Mouse (Mus musculus) midbrain, embryonic 16.5 days (tissue): ENCODE results near the gene Pfn3. TPM values are rescaled to one million over a fixed set of nuclear protein-coding genes. Genes with fewer than 3 reads are reported as not detected.
A peak's percentile ranks its signal among the peaks of the same experiment; 100 is the strongest.

Experiments
- ATAC-seq: fragments of 200-750 bp; cut with Nextera tagmentation; 2 replicates; pipeline ENCODE4 v1.8.0; 2017; ENCODE audit warnings: moderate TSS enrichment
- H3K27ac ChIP-seq: fragments of 300-500 bp; sonication (generic); 2 replicates; pipeline ENCODE4 v1.5.1; 2014; ENCODE audit warnings: mild to moderate bottlenecking, low read length, mixed read lengths
- H3K27me3 ChIP-seq: fragments of 300-500 bp; sonication (generic); 2 replicates; pipeline ENCODE4 v1.6.1; 2014; ENCODE audit warnings: low read depth, low read length, mixed read lengths; ENCODE audit not compliant: control insufficient read depth, insufficient read depth
- H3K36me3 ChIP-seq: fragments of 300-500 bp; sonication (generic); 2 replicates; pipeline ENCODE4 v1.6.1; 2014; ENCODE audit warnings: mild to moderate bottlenecking, low read length, moderate library complexity, mixed read lengths; ENCODE audit not compliant: control insufficient read depth, insufficient read depth
- H3K4me1 ChIP-seq: fragments of 300-500 bp; sonication (generic); 2 replicates; pipeline ENCODE4 v1.6.1; 2014; ENCODE audit warnings: mild to moderate bottlenecking, low read length, mixed read lengths; ENCODE audit not compliant: control insufficient read depth, insufficient read depth
- H3K4me2 ChIP-seq: fragments of 300-500 bp; sonication (generic); 2 replicates; pipeline ENCODE4 v1.6.1; 2014; ENCODE audit warnings: mild to moderate bottlenecking, low read length, mixed read lengths
- H3K4me3 ChIP-seq: fragments of 300-500 bp; sonication (generic); 2 replicates; pipeline ENCODE4 v1.5.1; 2014; ENCODE audit warnings: low read depth, mild to moderate bottlenecking, low read length, moderate library complexity, mixed read lengths
- H3K9ac ChIP-seq: fragments of 300-500 bp; sonication (generic); 2 replicates; pipeline ENCODE4 v1.6.1; 2014; ENCODE audit warnings: low read depth, low read length, mixed read lengths
- H3K9me3 ChIP-seq: fragments of 300-500 bp; sonication (generic); replicated peaks from 2 replicates; pipeline ENCODE4 v1.6.1; 2014; ENCODE audit warnings: mild to moderate bottlenecking, low read length, mixed read lengths; ENCODE audit not compliant: control insufficient read depth, poor library complexity, severe bottlenecking
- WGBS: fragments of 180-500 bp; shearing (Covaris S2); extraction: QIAGEN DNeasy Blood & Tissue Kit; methylation state at CpG from one replicate; pipeline ENCODE4 v1.1.7; 2014; 5-methylcytosine and 5-hydroxymethylcytosine counted together
- polyA plus RNA-seq: library from polyadenylated mRNA; unstranded; fragments of >200 nt; fragmentation: Nextera tagmentation; extraction: Ambion mirVana; gene quantifications from 2 replicates; pipeline ENCODE4 v1.2.1, GENCODE M21; 2015

Gene Pfn3
- polyA plus RNA-seq, 1 experiment from 2014 or later: 0.98 TPM

DNA sequence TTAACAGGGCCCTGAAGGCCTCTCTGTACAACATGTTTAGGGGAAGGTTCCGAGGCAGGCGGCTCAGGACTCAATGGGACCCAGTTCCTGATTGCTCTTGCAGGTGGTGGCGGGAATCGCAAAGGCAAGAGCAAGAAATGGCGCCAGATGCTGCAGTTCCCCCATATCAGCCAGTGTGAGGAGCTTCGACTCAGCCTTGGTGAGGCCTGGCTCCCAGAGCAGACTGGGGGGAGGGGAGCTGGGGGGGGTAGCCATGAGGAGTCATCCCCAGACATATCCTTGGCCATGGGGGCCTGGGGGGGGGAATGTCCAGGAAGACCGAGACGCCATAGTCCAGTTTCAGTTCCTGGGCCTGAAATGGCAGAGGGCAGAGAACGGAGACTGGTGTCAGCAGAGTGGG, 34.2 kb upstream of the Pfn3 start:
- Histone ChIP-seq H3K27me3 (no peaks in the 10 kb centered on the region), H3K4me3 (no peak overlapping the region), H3K36me3 (peaks cover 26% of the 10 kb centered on the region), H3K4me1 (peaks cover 19% of the 10 kb centered on the region), H3K9me3 (no peaks in the 10 kb centered on the region), H3K4me2 (no peak overlapping the region), H3K9ac (no peak overlapping the region), H3K27ac (no peak overlapping the region)
- ATAC-seq: no peak
- 96% methylated on average over 9 of the region's 9 CpGs for WGBS

DNA sequence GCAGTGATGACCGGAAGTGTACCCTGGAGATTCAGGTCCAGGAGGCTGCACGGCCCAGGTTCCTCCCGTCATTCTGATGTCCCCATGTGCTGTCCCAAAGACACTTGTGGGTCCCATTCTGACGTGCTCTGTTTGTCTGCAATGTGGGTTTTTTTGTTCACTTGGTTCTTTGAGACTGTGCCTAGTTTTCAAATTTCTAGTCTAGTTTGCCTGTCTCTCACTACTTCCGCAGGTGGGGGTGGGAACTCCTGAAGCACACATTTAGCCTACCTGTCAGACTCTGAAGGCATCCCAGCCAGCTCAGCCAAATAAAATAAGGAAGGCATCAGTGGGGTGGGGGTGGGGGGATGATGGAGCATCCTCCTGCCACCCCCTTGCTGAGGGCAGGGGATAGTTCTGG, 33.1 kb upstream of the Pfn3 start:
- Histone ChIP-seq H3K27me3 (no peaks in the 10 kb centered on the region), H3K27ac (no peak overlapping the region), H3K4me3 (no peak overlapping the region), H3K9me3 (no peaks in the 10 kb centered on the region), H3K4me2 (no peak overlapping the region), H3K4me1 (peaks cover 23% of the 10 kb centered on the region), H3K36me3 (peaks cover 23% of the 10 kb centered on the region), H3K9ac (no peak overlapping the region)
- 91% methylated on average over 5 of the region's 5 CpGs for WGBS
- no peak for ATAC-seq

DNA sequence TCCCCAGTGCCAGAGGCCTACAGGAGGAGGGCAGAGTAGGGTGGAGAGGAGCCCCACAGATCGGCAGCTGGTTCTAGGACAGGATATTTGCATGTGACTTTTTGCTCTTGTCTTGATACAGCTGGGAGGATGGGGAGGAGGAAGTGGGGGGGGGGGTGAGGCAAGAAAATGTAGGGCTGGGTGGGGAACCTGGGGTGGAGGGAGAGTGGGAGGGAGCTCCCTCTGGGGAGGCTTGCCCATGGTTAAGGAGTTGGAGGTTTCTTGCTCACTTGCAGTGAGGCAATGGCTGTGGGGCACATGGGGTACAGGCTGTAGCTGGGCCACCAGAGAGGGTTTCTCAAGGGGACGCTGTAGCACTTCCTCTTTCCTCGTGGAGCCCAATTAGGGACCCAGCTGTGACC, 32.5 kb upstream of the Pfn3 start:
- no peak overlapping the region for H3K9ac ChIP-seq
- ATAC-seq: no peak
- H3K27me3 ChIP-seq: no peaks in the 10 kb centered on the region

DNA sequence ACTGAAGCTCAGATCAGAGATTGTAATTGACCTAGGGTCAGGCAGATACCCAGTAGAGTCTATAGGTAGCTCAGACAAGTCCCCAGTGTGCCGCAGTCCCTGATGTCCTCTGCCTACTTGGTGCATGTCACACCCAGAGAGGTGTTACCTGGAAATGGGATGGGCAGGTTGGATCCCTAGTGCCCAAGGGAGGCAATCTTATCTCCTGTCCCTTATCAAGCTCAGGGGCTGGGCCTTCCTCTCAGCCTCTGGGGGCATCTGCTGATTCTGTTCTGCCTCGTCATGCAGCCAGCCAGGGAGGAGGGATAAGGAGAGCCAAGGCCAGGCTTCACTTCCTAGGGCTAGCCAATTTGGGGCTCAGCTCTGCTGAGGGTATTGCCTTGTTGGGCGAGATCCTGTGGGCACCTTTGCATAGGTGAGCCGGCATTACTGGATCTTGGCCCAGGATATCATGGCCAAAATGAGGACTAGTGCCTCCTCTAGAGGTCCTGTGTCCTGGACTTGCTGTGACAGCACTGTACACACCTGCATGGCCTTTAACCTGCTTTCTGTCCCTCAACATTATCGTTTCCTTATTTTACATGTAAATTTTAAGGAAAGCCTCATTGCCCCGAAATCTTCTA, 31.6 kb upstream of the Pfn3 start:
- ATAC-seq: no peak
- Histone ChIP-seq H3K4me3 (no peak overlapping the region), H3K4me2 (peak overlapping the region; percentile 90), H3K4me1 (peaks cover 23% of the 10 kb centered on the region), H3K9ac (peak overlapping the region; percentile 93; the same call in 1 of the 2 replicates), H3K27me3 (no peaks in the 10 kb centered on the region), H3K9me3 (no peaks in the 10 kb centered on the region), H3K36me3 (peaks cover 9% of the 10 kb centered on the region), H3K27ac (no peak overlapping the region; the same call in 1 of the 2 replicates)
- WGBS: 85% methylated on average over 6 of the region's 6 CpGs

More for the DNA sequence above, 32.5 kb upstream of the Pfn3 start:
- Histone ChIP-seq H3K4me1 (peaks cover 23% of the 10 kb centered on the region), H3K4me2 (no peak overlapping the region), H3K9me3 (no peaks in the 10 kb centered on the region), H3K27ac (no peak overlapping the region), H3K36me3 (peaks cover 18% of the 10 kb centered on the region), H3K4me3 (no peak overlapping the region)
- WGBS: 61% methylated on average over 3 of the region's 3 CpGs

DNA sequence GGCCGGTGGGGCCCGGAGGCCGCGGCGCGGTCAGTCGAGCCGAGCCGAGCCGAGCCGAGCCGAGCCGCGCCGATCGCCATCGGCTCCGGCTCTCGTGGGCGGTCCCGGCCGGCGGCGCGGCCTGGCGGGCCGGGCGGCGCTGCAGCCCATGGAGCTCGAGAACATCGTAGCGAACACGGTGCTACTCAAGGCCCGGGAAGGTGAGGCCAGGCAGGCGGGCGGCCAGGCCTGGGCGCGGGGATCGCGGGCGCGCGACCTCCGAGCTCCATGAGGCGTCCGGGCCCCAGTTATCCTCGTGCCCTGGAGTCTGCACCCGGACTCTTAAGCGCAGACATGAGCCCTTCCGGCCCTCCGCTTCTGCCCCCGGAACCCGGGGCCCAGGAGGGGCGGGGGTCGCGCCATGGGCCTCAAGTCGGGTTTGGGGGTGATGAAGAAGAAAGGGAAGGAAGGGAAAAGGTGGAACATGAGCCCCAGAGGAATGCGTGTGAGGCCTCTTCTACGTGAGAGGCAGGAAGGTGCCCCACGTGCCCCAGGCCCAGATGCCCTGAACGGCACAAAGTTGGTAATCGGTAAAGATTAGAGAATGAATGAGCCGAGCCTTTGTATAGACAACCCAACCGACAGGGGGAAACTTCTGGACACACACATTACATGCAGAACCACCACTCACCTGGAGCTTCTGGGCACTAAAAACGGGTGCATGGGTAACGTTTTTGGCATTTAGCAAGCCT, 30.5 kb upstream of the Pfn3 start:
- peak overlapping the region; percentile 80 for H3K4me3 ChIP-seq
- H3K4me1 ChIP-seq: peaks cover 23% of the 10 kb centered on the region
- WGBS: under 1% methylated on average over 46 of the region's 66 CpGs
- peak overlapping the region; percentile 90 for H3K4me2 ChIP-seq
- peak overlapping the region; percentile 90 for H3K27ac ChIP-seq
- H3K36me3 ChIP-seq: peaks cover 1% of the 10 kb centered on the region; the same call in 1 of the 2 replicates
- ATAC-seq: no peak; the same call in 1 of the 2 replicates
- H3K9me3 ChIP-seq: no peaks in the 10 kb centered on the region
- H3K9ac ChIP-seq: peak overlapping the region; percentile 93
- no peaks in the 10 kb centered on the region for H3K27me3 ChIP-seq

DNA sequence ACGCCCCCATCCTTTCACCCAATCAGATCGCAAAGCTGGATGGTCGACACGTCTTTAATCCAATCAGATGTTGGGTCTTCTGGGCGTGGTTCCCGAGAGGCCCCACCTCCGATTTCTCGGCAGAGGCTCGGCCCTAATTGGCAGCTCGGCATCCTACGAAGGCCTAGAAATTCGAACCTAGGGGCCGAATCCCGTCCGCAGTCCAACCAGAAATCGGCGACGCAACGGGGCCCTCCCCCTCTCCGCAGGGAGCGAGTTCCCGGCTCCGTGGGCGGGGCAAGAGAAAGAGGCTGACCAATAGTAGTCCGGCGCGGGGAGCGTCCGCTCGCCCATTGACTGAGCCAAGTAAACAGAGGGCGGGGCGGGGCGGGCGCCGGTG, 29.9 kb upstream of the Pfn3 start, which contains the start of gene Grk6:
Gene Grk6 (plus strand): TSS at position 136 of the 379 bp plus-strand sequence.
- no peaks in the 10 kb centered on the region for H3K27me3 ChIP-seq
- under 1% methylated on average over 29 of the region's 35 CpGs for WGBS
- peak within 1 kb of the TSS; percentile 90 for H3K4me2 ChIP-seq
- peak within 1 kb of the TSS; percentile 80 for H3K4me3 ChIP-seq
- peak within 1 kb of the TSS; percentile 93 for H3K9ac ChIP-seq
- H3K36me3 ChIP-seq: no peaks in the 10 kb centered on the region
- peak; percentile 97 for ATAC-seq
- no peaks in the 10 kb centered on the region for H3K9me3 ChIP-seq
- H3K27ac ChIP-seq: peak within 1 kb of the TSS; percentile 96
- H3K4me1 ChIP-seq: peaks cover 23% of the 10 kb centered on the region

DNA sequence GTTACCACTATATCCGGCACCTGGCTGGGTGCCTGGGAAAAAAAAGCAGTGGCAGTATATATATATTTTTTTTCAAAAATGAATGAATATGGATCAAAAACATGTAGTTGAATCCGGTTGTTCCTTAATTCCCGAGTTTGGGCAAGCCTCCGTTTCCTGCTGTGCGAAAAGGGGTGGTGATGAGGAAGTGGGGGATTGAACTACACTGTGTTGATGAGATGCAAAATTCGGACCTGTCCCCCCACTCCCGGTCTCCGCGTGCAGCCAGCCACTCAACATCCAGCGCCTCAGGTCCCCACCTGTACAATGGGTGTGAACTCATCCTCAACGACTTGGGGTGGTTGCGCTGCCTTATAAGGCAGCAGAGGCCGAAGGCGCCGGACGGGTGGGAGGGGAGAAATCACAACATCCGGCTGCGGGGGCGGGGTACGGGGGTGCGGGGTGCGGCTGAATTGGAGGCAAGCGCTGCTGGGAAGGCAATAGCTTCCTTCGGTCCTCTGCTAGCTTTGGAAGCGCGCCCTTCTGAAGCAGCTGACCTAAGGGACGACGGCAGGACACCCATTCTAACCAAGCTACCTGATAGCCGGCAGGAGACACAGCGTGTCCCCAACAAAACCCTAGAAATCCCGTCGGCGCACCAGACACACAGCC, 29.4 kb upstream of the Pfn3 start:
- no peaks in the 10 kb centered on the region for H3K9me3 ChIP-seq
- WGBS: under 1% methylated on average over 33 of the region's 33 CpGs
- H3K4me1 ChIP-seq: peaks cover 23% of the 10 kb centered on the region
- peak overlapping the region; percentile 96 for H3K27ac ChIP-seq
- peak overlapping the region; percentile 71 for H3K9ac ChIP-seq
- H3K4me3 ChIP-seq: peak overlapping the region; percentile 80
- H3K36me3 ChIP-seq: no peaks in the 10 kb centered on the region
- no peaks in the 10 kb centered on the region for H3K27me3 ChIP-seq
- peak overlapping the region; percentile 62 for H3K4me2 ChIP-seq
- ATAC-seq: peak; percentile 80

DNA sequence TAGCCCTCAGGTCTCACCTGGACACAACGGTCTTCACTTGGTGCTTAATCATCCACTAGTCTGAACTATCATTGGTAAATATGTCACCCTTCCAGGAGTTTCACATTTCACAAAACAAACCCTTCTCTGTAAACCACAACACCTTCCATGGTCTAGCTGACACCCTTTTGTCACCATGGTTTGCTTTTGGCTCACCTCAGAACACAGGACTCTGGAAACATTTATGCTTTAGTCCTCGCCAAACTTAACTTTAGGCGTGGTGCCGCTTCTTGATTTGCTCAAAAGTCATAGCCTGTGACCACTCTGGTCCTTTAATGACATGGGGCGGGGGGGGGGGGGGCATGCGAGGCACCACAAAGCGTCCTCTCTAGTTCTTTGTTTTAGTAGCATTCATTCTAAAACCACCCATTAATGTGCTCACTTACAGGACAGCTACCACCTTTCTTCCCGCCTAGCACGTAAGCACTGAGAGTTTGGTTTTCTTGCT, 28.8 kb upstream of the Pfn3 start:
- Histone ChIP-seq H3K4me1 (peaks cover 23% of the 10 kb centered on the region), H3K27ac (peak overlapping the region; percentile 96), H3K4me2 (peak overlapping the region; percentile 62), H3K36me3 (no peaks in the 10 kb centered on the region), H3K4me3 (peak overlapping the region; percentile 80), H3K27me3 (no peaks in the 10 kb centered on the region), H3K9me3 (no peaks in the 10 kb centered on the region), H3K9ac (peak overlapping the region; percentile 71)
- no peak for ATAC-seq
- WGBS: 43% methylated on average over 9 of the region's 9 CpGs
